In genomic region chr3:53630630-53631029, GRCm38 (mm10) we compare ENCODE assay signal across 21 mouse cellular contexts. TPM values are rescaled to one million over a fixed set of nuclear protein-coding genes. Genes with fewer than 3 reads are reported as not detected.
DNase-seq lines count a peak whose midpoint lies in the region; ATAC-seq and TF ChIP-seq lines count a peak whose summit lies in the region.
"Had no signal": no experiment of that assay in that cellular context is flagged by ENCODE, and none has a peak within 500 bp of the region (broad histone marks: within the 10 kb centered on the region; RNA-seq: fewer than 3 reads in every experiment).

No protein-coding gene starts in this region.

- H3K4me1 ChIP-seq in forebrain, postnatal 0 days (ENCODE audit: insufficient read depth): peaks cover 12% of the 10 kb centered on the region
- no peaks in the 10 kb centered on the region for H3K4me1 ChIP-seq in forebrain, embryonic 11.5 days (replicated peaks; ENCODE audit: control insufficient read depth, insufficient read depth, low read length)
- H3K4me1 ChIP-seq in heart, embryonic 14.5 days (ENCODE audit: control insufficient read depth in 2 of 2, insufficient read depth in 2 of 2, low read length in 2 of 2): peaks cover 3 to 18% of the 10 kb centered on the region in 2 experiments; a peak in 3 of 4 replicates
- peaks cover 2% of the 10 kb centered on the region for H3K4me1 ChIP-seq in lung, embryonic 16.5 days (replicated peaks; ENCODE audit: control insufficient read depth, insufficient read depth, low read length)
- 0 out of 2 replicates have a peak, but pooled peaks cover 8% of the 10 kb centered on the region for H3K4me1 ChIP-seq in stomach, embryonic 14.5 days (ENCODE audit: control insufficient read depth, insufficient read depth, low read length)
- H3K4me1 ChIP-seq: embryonic facial prominence, embryonic 15.5 days; hindbrain, embryonic 15.5 days had no signal

- no peaks in the 10 kb centered on the region for H3K9me3 ChIP-seq in forebrain, postnatal 0 days (ENCODE audit: low read length)
- H3K9me3 ChIP-seq in forebrain, embryonic 11.5 days (ENCODE audit: control insufficient read depth, low read length): no peaks in the 10 kb centered on the region
- no peaks in the 10 kb centered on the region for H3K9me3 ChIP-seq in heart, embryonic 14.5 days (ENCODE audit: control insufficient read depth, low read length)
- H3K9me3 ChIP-seq in lung, embryonic 16.5 days (ENCODE audit: control insufficient read depth, low read length): no peaks in the 10 kb centered on the region
- H3K9me3 ChIP-seq in stomach, embryonic 14.5 days (ENCODE audit: control insufficient read depth, low read depth, low read length): no peaks in the 10 kb centered on the region
- H3K9me3 ChIP-seq: embryonic facial prominence, embryonic 15.5 days; heart, embryonic 10.5 days; hindbrain, embryonic 15.5 days; kidney, embryonic 15.5 days had no signal

- WGBS in forebrain, postnatal 0 days: 28% methylated on average over 4 of the region's 4 CpGs
- WGBS in forebrain, embryonic 11.5 days: 74% methylated on average over 4 of the region's 4 CpGs
- WGBS in heart, embryonic 14.5 days: 39% methylated on average over 4 of the region's 4 CpGs
- WGBS in lung, embryonic 16.5 days: 20% methylated on average over 4 of the region's 4 CpGs
- 24% methylated on average over 4 of the region's 4 CpGs for WGBS in stomach, embryonic 14.5 days

- peak; percentile 40 for ATAC-seq in forebrain, postnatal 0 days
- no peak for ATAC-seq in forebrain, embryonic 11.5 days (replicated peaks; ENCODE audit: low FRiP score)
- ATAC-seq in heart, embryonic 14.5 days (ENCODE audit: insufficient number of reproducible peaks, insufficient read depth, low FRiP score, low read depth): no peak
- peak; percentile 47; the same call in 1 of the 2 replicates for ATAC-seq in lung, embryonic 16.5 days (ENCODE audit: low read depth)
- peak; percentile 56; the same call in 1 of the 2 replicates for ATAC-seq in stomach, embryonic 14.5 days (ENCODE audit: insufficient number of reproducible peaks, insufficient read depth, low FRiP score, low read depth)
- ATAC-seq: intestine, postnatal 0 days had no signal

- H3K9ac ChIP-seq in forebrain, postnatal 0 days: no peak overlapping the region
- H3K9ac ChIP-seq in forebrain, embryonic 11.5 days (ENCODE audit: low read length): no peak overlapping the region
- peak overlapping the region; percentile 3; the same call in 1 of the 2 replicates for H3K9ac ChIP-seq in heart, embryonic 14.5 days (ENCODE audit: low read length)
- peak overlapping the region; percentile 45 for H3K9ac ChIP-seq in lung, embryonic 16.5 days (ENCODE audit: low read length)
- H3K9ac ChIP-seq in stomach, embryonic 14.5 days (replicated peaks; ENCODE audit: low read depth, low read length): no peak overlapping the region
- H3K9ac ChIP-seq: embryonic facial prominence, embryonic 15.5 days; hindbrain, embryonic 15.5 days; kidney, embryonic 15.5 days had no signal

- DNase-seq in forebrain, postnatal 0 days: peak; percentile 47
- no peak for DNase-seq in forebrain, embryonic 11.5 days (ENCODE audit: low spot score)
- no peak for DNase-seq in heart, postnatal 10 days
- DNase-seq in lung, postnatal 4 days: no peak
- DNase-seq in right cerebral cortex, postnatal 14 days: no peak
- DNase-seq: adrenal gland, postnatal 14 days; cerebellum, adult 9-11 months; gastrocnemius, postnatal 14 days; layer of hippocampus, adult 9-11 months; thymus, postnatal 14 days had no signal

- intact Hi-C loops in heart, postnatal 10 days (cut with DNase I): no loop called here

- H3K36me3 ChIP-seq in forebrain, postnatal 0 days (ENCODE audit: insufficient read depth): no peaks in the 10 kb centered on the region
- no peaks in the 10 kb centered on the region for H3K36me3 ChIP-seq in forebrain, embryonic 11.5 days (ENCODE audit: control insufficient read depth, insufficient read depth, low read length)
- no peaks in the 10 kb centered on the region for H3K36me3 ChIP-seq in heart, embryonic 14.5 days (ENCODE audit: control insufficient read depth, insufficient read depth, low read length)
- no peaks in the 10 kb centered on the region for H3K36me3 ChIP-seq in lung, embryonic 16.5 days (ENCODE audit: control insufficient read depth, insufficient read depth, low read length)
- H3K36me3 ChIP-seq in stomach, embryonic 14.5 days (ENCODE audit: control insufficient read depth, insufficient read depth, low read length): no peaks in the 10 kb centered on the region
- H3K36me3 ChIP-seq: embryonic facial prominence, embryonic 15.5 days; heart, embryonic 10.5 days; hindbrain, embryonic 15.5 days; kidney, embryonic 15.5 days had no signal

- no peak overlapping the region for H3K4me3 ChIP-seq in forebrain, postnatal 0 days (ENCODE audit: low read depth, low read length)
- H3K4me3 ChIP-seq in forebrain, embryonic 11.5 days (ENCODE audit: low read depth, low read length): no peak overlapping the region
- no peak overlapping the region for H3K4me3 ChIP-seq in heart, embryonic 14.5 days (ENCODE audit: control insufficient read depth in 1 of 2, insufficient read depth in 1 of 2, low read depth in 1 of 2, low read length in 2 of 2)
- H3K4me3 ChIP-seq in lung, embryonic 16.5 days (ENCODE audit: low read length): peak overlapping the region; percentile 21
- H3K4me3 ChIP-seq in stomach, embryonic 14.5 days (ENCODE audit: low read depth, low read length): no peak overlapping the region
- H3K4me3 ChIP-seq: embryonic facial prominence, embryonic 15.5 days; heart, embryonic 10.5 days; hindbrain, embryonic 15.5 days; kidney, embryonic 15.5 days had no signal

- no peaks in the 10 kb centered on the region for H3K27me3 ChIP-seq in forebrain, postnatal 0 days (ENCODE audit: insufficient read depth, low read length)
- no peaks in the 10 kb centered on the region for H3K27me3 ChIP-seq in forebrain, embryonic 11.5 days (ENCODE audit: control insufficient read depth, insufficient read depth, low read length)
- H3K27me3 ChIP-seq in heart, embryonic 14.5 days (ENCODE audit: control insufficient read depth, insufficient read depth, low read length): no peaks in the 10 kb centered on the region
- H3K27me3 ChIP-seq in lung, embryonic 16.5 days (ENCODE audit: control insufficient read depth, insufficient read depth, low read depth, low read length): no peaks in the 10 kb centered on the region
- H3K27me3 ChIP-seq in stomach, embryonic 14.5 days (ENCODE audit: control insufficient read depth, insufficient read depth, low read length): no peaks in the 10 kb centered on the region
- H3K27me3 ChIP-seq: embryonic facial prominence, embryonic 15.5 days; hindbrain, embryonic 15.5 days; kidney, embryonic 15.5 days; megakaryocyte, embryonic 14.5 days had no signal

- no peak overlapping the region for H3K4me2 ChIP-seq in forebrain, postnatal 0 days (ENCODE audit: low read depth)
- H3K4me2 ChIP-seq in forebrain, embryonic 11.5 days (ENCODE audit: low read depth, low read length, severe bottlenecking): no peak overlapping the region
- peak overlapping the region; percentile 49 for H3K4me2 ChIP-seq in heart, embryonic 14.5 days (ENCODE audit: low read length)
- peak overlapping the region; percentile 17 for H3K4me2 ChIP-seq in lung, embryonic 16.5 days (ENCODE audit: low read depth, low read length)
- no peak overlapping the region for H3K4me2 ChIP-seq in stomach, embryonic 14.5 days (replicated peaks; ENCODE audit: low read depth, low read length)
- H3K4me2 ChIP-seq: embryonic facial prominence, embryonic 15.5 days; hindbrain, embryonic 15.5 days; kidney, embryonic 15.5 days; liver, embryonic 11.5 days had no signal

- no peak for TF ChIP-seq CTCF in forebrain, postnatal 0 days (IDR thresholded peaks at IDR 0.05; ENCODE audit: low read depth)

- peak overlapping the region; percentile 62 for H3K27ac ChIP-seq in forebrain, postnatal 0 days (ENCODE audit: low read depth, low read length)
- H3K27ac ChIP-seq in forebrain, embryonic 11.5 days (ENCODE audit: low read depth, low read length): no peak overlapping the region
- peak overlapping the region in 1 of 2 experiments; percentile 19; a peak in 1 of 4 replicates for H3K27ac ChIP-seq in heart, embryonic 14.5 days (replicated peaks in 1 of 2; ENCODE audit: control insufficient read depth in 1 of 2, insufficient read depth in 1 of 2, low read depth in 2 of 2, low read length in 2 of 2)
- peak overlapping the region; percentile 57 for H3K27ac ChIP-seq in lung, embryonic 16.5 days (ENCODE audit: low read length)
- H3K27ac ChIP-seq in stomach, embryonic 14.5 days (ENCODE audit: low read length): peak overlapping the region; percentile 35; the same call in 1 of the 2 replicates
- H3K27ac ChIP-seq: embryonic facial prominence, embryonic 15.5 days; hindbrain, embryonic 15.5 days had no signal

RNA-seq across cellular contexts. Expression of gene Frem2, which starts 26.5 kb away (rescaled TPM):
- 7.8 and 7.9 TPM in 2 replicates for total RNA-seq in forebrain, postnatal 0 days (2014; rRNA removed)
- 1.1 and 1.5 TPM in 2 replicates for polyA plus RNA-seq in forebrain, postnatal 0 days (2015; fragmentation: Nextera tagmentation; extraction: Ambion mirVana)
- 2.5 and 2.7 TPM in 2 replicates for polyA plus RNA-seq in forebrain, embryonic 11.5 days (2014; fragmentation: Nextera tagmentation; extraction: Ambion mirVana)
- polyA plus RNA-seq in heart, embryonic 14.5 days (2014; fragmentation: Nextera tagmentation; extraction: Ambion mirVana): 4.2 and 5.5 TPM in 2 replicates
- 10 to 100 TPM; 16.8 to 22.9 TPM for total RNA-seq in heart, postnatal 10 days (2021)
- 10.2 and 10.7 TPM in 2 replicates for polyA plus RNA-seq in lung, embryonic 16.5 days (2015; fragmentation: Nextera tagmentation; extraction: Ambion mirVana)
- 24.4 and 24.8 TPM in 2 replicates for polyA plus RNA-seq in stomach, embryonic 14.5 days (2014; fragmentation: Nextera tagmentation; extraction: Ambion mirVana)
- total RNA-seq: MEL had no signal

Comparison
In these comparisons a context has a peak if more than half of its experiments do, and no peak if none do; other contexts are left out.
1. ATAC-seq: peak in forebrain, postnatal 0 days (single experiment), lung, embryonic 16.5 days (single experiment) and stomach, embryonic 14.5 days (single experiment); none in forebrain, embryonic 11.5 days (single experiment) and heart, embryonic 14.5 days (single experiment).
2. H3K4me2 ChIP-seq: peak in heart, embryonic 14.5 days (single experiment) and lung, embryonic 16.5 days (single experiment); none in forebrain, postnatal 0 days (single experiment), forebrain, embryonic 11.5 days (single experiment) and stomach, embryonic 14.5 days (single experiment).
3. H3K9ac ChIP-seq: peak in heart, embryonic 14.5 days (single experiment) and lung, embryonic 16.5 days (single experiment); none in forebrain, postnatal 0 days (single experiment), forebrain, embryonic 11.5 days (single experiment) and stomach, embryonic 14.5 days (single experiment).